Mouse (Mus musculus): ENCODE measurements at regions not wholly inside any gene's neighbourhood (a gene's known extent, or its start where the extent isn't known, plus 50 kb on each side); places are given as distances from the start of the nearest gene placed in this dataset.

DNA sequence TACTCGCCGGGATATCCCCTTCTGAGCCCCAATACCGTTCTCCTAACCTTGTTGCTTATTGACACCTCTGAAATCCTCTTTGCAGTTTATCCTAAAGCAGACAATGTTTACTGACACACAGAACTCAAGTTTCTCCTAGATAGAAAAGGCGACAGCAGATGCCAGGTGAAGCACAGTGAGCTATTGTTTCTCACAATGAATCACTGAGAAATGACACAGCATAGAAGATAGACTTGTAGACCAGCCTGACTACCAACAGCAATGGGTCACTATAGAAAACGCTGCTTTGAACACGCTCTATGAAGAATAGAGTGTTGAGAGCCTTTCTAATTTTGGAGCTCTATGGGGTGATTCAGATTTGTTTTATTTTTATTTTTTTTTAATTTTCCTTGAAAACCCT, 344.9 kb upstream of the Adgrl2 start:
- Histone ChIP-seq H3K36me3 (ENCODE audit: control insufficient read depth, insufficient read depth, low read length) (no peaks in the 10 kb centered on the region), H3K4me3 (ENCODE audit: low read length) (no peak overlapping the region), H3K4me1 (ENCODE audit: control insufficient read depth, insufficient read depth, low read depth, low read length) (no peaks in the 10 kb centered on the region), H3K9me3 (ENCODE audit: control insufficient read depth, low read length) (no peaks in the 10 kb centered on the region), H3K27me3 (replicated peaks; ENCODE audit: control insufficient read depth, insufficient read depth, low read length) (no peaks in the 10 kb centered on the region; the same call in 1 of the 2 replicates), H3K9ac (ENCODE audit: low read depth, low read length) (no peak overlapping the region), H3K27ac (ENCODE audit: low read depth, low read length) (no peak overlapping the region), H3K4me2 (ENCODE audit: low read length) (no peak overlapping the region)
- WGBS: 87% methylated on average over 6 of the region's 6 CpGs
- no peak for ATAC-seq

DNA sequence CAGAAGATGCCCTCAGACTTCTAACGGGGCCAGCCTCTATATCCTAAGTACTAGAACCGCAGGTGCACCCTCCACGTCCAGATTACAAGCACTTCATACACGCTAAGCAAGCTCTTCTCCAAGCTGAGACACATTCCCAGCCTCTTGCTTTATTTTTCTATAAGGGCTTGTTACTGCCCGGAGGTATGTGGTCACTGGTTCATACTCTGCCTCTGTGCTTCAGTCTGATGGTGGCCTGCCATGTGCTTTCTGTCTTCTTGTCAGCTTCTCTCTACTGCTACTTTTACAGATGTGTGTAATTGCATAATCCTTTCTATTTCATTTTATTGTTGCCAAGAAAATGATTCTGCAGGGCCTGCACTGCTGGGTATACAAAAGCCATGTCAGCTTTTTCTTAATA, 343.3 kb upstream of the Adgrl2 start:
- no peak overlapping the region for H3K4me2 ChIP-seq (ENCODE audit: low read length)
- H3K4me1 ChIP-seq (ENCODE audit: control insufficient read depth, insufficient read depth, low read depth, low read length): no peaks in the 10 kb centered on the region
- no peak overlapping the region for H3K27ac ChIP-seq (ENCODE audit: low read depth, low read length)
- no peaks in the 10 kb centered on the region for H3K9me3 ChIP-seq (ENCODE audit: control insufficient read depth, low read length)
- H3K36me3 ChIP-seq (ENCODE audit: control insufficient read depth, insufficient read depth, low read length): no peaks in the 10 kb centered on the region
- no peak for ATAC-seq
- 76% methylated on average over 5 of the region's 5 CpGs for WGBS
- no peak overlapping the region for H3K9ac ChIP-seq (ENCODE audit: low read depth, low read length)
- no peak overlapping the region for H3K4me3 ChIP-seq (ENCODE audit: low read length)
- no peaks in the 10 kb centered on the region; the same call in 1 of the 2 replicates for H3K27me3 ChIP-seq (replicated peaks; ENCODE audit: control insufficient read depth, insufficient read depth, low read length)

DNA sequence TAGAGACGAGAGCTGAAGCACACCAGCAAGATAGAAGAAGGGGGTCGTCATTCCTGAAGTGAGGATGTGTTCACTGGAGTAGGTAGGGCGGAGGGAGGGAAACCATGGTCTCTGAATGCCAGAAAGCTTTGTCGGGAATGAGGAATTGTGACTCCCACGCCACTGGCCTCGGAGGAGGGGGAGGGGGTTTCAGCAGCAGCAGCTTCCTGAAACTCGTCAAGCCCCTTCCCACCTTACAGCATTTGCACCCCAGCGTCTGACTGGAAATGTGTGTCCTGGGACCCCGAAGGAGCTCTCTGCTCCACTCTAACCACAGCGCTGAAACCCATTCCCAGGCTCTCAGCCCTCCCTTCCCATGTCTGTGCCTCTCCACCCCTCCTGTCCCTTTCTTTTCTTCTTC, 342.8 kb upstream of the Adgrl2 start:
- no peak for ATAC-seq
- H3K27me3 ChIP-seq (replicated peaks; ENCODE audit: control insufficient read depth, insufficient read depth, low read length): no peaks in the 10 kb centered on the region; the same call in 1 of the 2 replicates
- H3K36me3 ChIP-seq (ENCODE audit: control insufficient read depth, insufficient read depth, low read length): no peaks in the 10 kb centered on the region
- no peak overlapping the region for H3K27ac ChIP-seq (ENCODE audit: low read depth, low read length)
- no peaks in the 10 kb centered on the region for H3K4me1 ChIP-seq (ENCODE audit: control insufficient read depth, insufficient read depth, low read depth, low read length)
- no peak overlapping the region for H3K4me3 ChIP-seq (ENCODE audit: low read length)
- no peak overlapping the region for H3K9ac ChIP-seq (ENCODE audit: low read depth, low read length)
- 40% methylated on average over 9 of the region's 10 CpGs for WGBS
- no peak overlapping the region for H3K4me2 ChIP-seq (ENCODE audit: low read length)
- no peaks in the 10 kb centered on the region for H3K9me3 ChIP-seq (ENCODE audit: control insufficient read depth, low read length)

DNA sequence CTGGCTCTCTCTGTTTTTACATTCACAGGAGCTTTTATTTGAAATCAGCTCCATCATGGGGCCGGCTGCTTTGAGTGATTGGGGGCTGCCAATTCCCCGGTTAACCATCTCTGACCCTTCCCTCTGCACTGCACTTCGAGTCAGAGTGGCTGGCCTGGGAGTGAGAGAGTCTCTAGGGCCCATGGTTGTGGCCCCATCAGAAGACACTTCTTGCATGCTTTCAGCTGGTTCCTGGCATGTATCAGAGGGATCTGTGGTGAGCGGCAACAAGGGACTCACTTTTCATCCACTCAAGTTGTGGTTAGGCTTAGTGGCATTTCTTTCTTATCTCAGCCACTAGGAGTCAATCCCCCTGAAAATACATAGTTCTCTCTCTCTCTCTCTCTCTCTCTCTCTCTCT, 341.8 kb upstream of the Adgrl2 start:
- Histone ChIP-seq H3K4me1 (ENCODE audit: control insufficient read depth, insufficient read depth, low read depth, low read length) (no peaks in the 10 kb centered on the region), H3K27ac (ENCODE audit: low read depth, low read length) (no peak overlapping the region), H3K9me3 (ENCODE audit: control insufficient read depth, low read length) (no peaks in the 10 kb centered on the region), H3K9ac (ENCODE audit: low read depth, low read length) (no peak overlapping the region), H3K4me2 (ENCODE audit: low read length) (no peak overlapping the region), H3K36me3 (ENCODE audit: control insufficient read depth, insufficient read depth, low read length) (no peaks in the 10 kb centered on the region), H3K4me3 (ENCODE audit: low read length) (no peak overlapping the region), H3K27me3 (replicated peaks; ENCODE audit: control insufficient read depth, insufficient read depth, low read length) (no peaks in the 10 kb centered on the region; the same call in 1 of the 2 replicates)
- WGBS: 28% methylated on average over 4 of the region's 4 CpGs
- no peak for ATAC-seq

DNA sequence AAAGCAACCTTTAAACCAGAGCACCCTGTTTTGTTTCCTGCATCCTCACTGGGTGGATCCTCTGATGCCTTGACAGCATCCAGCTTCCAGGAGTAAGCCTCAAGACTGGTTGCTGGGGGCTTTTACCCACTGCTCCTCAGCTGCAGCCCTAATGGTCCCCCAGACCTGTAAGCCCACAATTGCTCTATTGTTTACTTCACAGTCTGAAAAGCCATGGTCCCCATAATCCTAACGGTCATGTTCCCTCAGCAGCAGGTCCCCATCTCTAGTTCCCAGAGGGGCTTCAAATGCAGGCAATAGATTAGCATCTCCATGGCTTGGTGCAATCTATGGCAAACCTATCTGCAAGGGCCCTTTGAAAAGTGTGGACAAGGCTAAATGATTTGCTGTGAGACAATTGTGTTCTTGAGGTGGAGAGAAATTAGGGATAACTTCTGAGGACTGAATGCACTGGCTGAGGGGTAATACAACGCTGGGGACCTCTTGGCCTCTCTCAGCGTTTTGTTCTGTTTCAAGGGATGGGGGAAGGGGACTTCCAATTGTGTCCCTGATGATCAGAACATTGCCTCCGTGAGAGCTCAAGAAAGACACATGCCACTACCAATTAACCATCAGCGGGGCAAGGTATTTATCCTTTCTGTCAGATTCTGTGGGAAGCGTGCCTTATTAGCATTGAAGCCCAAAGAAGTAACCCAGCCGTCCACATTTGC, 341.1 kb upstream of the Adgrl2 start:
- H3K9me3 ChIP-seq (ENCODE audit: control insufficient read depth, low read length): no peaks in the 10 kb centered on the region
- H3K36me3 ChIP-seq (ENCODE audit: control insufficient read depth, insufficient read depth, low read length): no peaks in the 10 kb centered on the region
- no peak overlapping the region for H3K9ac ChIP-seq (ENCODE audit: low read depth, low read length)
- ATAC-seq: no peak
- no peak overlapping the region for H3K27ac ChIP-seq (ENCODE audit: low read depth, low read length)
- H3K4me2 ChIP-seq (ENCODE audit: low read length): no peak overlapping the region
- WGBS: 17% methylated on average over 7 of the region's 7 CpGs
- H3K4me1 ChIP-seq (ENCODE audit: control insufficient read depth, insufficient read depth, low read depth, low read length): no peaks in the 10 kb centered on the region
- no peak overlapping the region for H3K4me3 ChIP-seq (ENCODE audit: low read length)
- H3K27me3 ChIP-seq (replicated peaks; ENCODE audit: control insufficient read depth, insufficient read depth, low read length): no peaks in the 10 kb centered on the region; the same call in 1 of the 2 replicates

DNA sequence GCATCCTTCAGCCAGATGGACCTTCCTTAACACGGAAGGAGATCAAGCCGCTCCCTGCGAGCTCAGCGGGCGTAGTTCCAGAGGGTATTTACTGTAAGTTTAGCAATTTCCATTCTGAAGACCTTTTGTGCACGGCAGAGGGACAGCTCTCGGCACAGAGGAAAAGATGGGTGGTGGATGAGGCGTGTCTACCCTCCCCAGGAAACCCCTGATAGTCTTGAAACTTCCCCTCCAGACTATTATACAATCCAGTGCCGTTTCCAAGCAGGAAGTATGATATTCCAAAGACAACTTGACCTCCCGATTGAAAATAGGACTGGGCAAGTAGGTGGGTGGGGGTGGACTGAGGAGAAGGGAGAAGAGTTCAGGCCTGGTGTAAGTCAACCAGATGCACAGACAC, 340.4 kb upstream of the Adgrl2 start:
- no peaks in the 10 kb centered on the region for H3K4me1 ChIP-seq (ENCODE audit: control insufficient read depth, insufficient read depth, low read depth, low read length)
- H3K4me2 ChIP-seq (ENCODE audit: low read length): no peak overlapping the region
- H3K4me3 ChIP-seq (ENCODE audit: low read length): no peak overlapping the region
- 77% methylated on average over 10 of the region's 10 CpGs for WGBS
- no peak overlapping the region for H3K9ac ChIP-seq (ENCODE audit: low read depth, low read length)
- H3K9me3 ChIP-seq (ENCODE audit: control insufficient read depth, low read length): no peaks in the 10 kb centered on the region
- H3K27me3 ChIP-seq (replicated peaks; ENCODE audit: control insufficient read depth, insufficient read depth, low read length): no peaks in the 10 kb centered on the region; the same call in 1 of the 2 replicates
- no peak for ATAC-seq
- no peaks in the 10 kb centered on the region for H3K36me3 ChIP-seq (ENCODE audit: control insufficient read depth, insufficient read depth, low read length)
- H3K27ac ChIP-seq (ENCODE audit: low read depth, low read length): no peak overlapping the region

DNA sequence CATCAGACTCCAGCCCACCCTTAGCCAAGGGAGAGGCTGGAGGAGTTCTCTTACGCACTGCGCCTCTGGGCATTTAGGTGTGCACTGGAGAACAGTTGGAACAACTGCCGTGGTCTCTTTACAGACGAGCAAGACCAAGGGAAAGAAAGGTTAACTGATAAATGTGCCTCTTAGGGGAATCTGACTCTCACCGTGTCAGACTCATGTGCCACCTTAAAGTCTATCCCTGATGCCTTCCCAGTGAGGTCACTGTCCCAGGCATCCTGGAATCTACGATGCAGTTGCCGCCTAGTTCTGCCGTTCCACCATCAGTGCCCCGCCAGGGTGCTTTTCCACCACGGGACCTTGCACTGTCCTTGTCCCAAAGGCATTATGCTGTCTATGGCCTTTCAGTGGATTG, 339.7 kb upstream of the Adgrl2 start:
- no peak overlapping the region for H3K27ac ChIP-seq (ENCODE audit: low read depth, low read length)
- WGBS: 90% methylated on average over 10 of the region's 10 CpGs
- no peaks in the 10 kb centered on the region for H3K36me3 ChIP-seq (ENCODE audit: control insufficient read depth, insufficient read depth, low read length)
- H3K9ac ChIP-seq (ENCODE audit: low read depth, low read length): no peak overlapping the region
- no peak overlapping the region for H3K4me3 ChIP-seq (ENCODE audit: low read length)
- H3K4me2 ChIP-seq (ENCODE audit: low read length): no peak overlapping the region
- H3K9me3 ChIP-seq (ENCODE audit: control insufficient read depth, low read length): no peaks in the 10 kb centered on the region
- H3K27me3 ChIP-seq (replicated peaks; ENCODE audit: control insufficient read depth, insufficient read depth, low read length): no peaks in the 10 kb centered on the region
- ATAC-seq: no peak
- no peaks in the 10 kb centered on the region for H3K4me1 ChIP-seq (ENCODE audit: control insufficient read depth, insufficient read depth, low read depth, low read length)

DNA sequence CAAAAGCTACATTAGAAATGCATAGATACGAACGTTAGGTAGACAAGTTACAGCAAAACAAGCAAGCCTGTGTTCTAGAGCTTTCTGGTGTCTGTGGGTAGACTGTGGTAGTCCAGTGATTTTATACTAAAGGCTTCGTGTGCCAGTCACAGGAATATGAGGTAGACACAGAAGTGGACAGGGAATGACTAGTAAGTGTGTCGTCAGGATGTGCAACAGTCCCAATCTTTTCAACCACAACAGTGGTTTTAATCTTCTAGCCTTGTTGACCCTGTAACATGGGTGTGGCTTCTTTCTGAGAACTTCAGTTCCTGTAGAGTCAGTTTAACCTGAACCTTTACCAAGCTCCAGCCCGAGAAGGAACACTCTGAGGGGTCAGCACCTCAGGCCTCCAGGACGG, 339.3 kb upstream of the Adgrl2 start:
- Histone ChIP-seq H3K36me3 (ENCODE audit: control insufficient read depth, insufficient read depth, low read length) (no peaks in the 10 kb centered on the region), H3K4me1 (ENCODE audit: control insufficient read depth, insufficient read depth, low read depth, low read length) (no peaks in the 10 kb centered on the region), H3K9me3 (ENCODE audit: control insufficient read depth, low read length) (no peaks in the 10 kb centered on the region), H3K27me3 (replicated peaks; ENCODE audit: control insufficient read depth, insufficient read depth, low read length) (no peaks in the 10 kb centered on the region), H3K9ac (ENCODE audit: low read depth, low read length) (no peak overlapping the region), H3K27ac (ENCODE audit: low read depth, low read length) (no peak overlapping the region), H3K4me2 (ENCODE audit: low read length) (no peak overlapping the region), H3K4me3 (ENCODE audit: low read length) (no peak overlapping the region)
- ATAC-seq: no peak
- WGBS: 91% methylated on average over 6 of the region's 6 CpGs

DNA sequence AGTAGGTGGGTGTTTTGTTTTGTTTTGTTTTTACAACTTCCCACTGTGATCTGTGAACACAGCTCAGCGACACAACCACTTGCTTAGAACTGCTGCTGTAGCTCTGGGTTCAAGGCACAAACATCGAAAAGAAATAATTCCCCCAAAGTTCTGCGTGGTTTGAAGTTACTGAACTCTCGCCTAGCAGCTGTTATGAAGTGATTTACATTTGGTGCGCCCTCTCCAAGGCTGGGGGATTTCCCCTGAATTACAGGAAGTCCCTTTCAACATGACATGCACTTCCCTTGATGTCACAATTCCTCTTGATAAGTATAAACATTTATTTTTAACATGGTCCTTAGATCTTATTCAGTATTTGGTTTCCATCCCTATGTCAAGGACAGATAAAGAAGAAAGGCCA, 336.3 kb upstream of the Adgrl2 start:
- no peak overlapping the region for H3K4me2 ChIP-seq (ENCODE audit: low read length)
- H3K36me3 ChIP-seq (ENCODE audit: control insufficient read depth, insufficient read depth, low read length): no peaks in the 10 kb centered on the region
- ATAC-seq: no peak
- no peak overlapping the region for H3K27ac ChIP-seq (ENCODE audit: low read depth, low read length)
- H3K27me3 ChIP-seq (replicated peaks; ENCODE audit: control insufficient read depth, insufficient read depth, low read length): no peaks in the 10 kb centered on the region
- H3K9ac ChIP-seq (ENCODE audit: low read depth, low read length): no peak overlapping the region
- no peaks in the 10 kb centered on the region for H3K4me1 ChIP-seq (ENCODE audit: control insufficient read depth, insufficient read depth, low read depth, low read length)
- WGBS: 73% methylated on average over 5 of the region's 5 CpGs
- H3K4me3 ChIP-seq (ENCODE audit: low read length): no peak overlapping the region
- H3K9me3 ChIP-seq (ENCODE audit: control insufficient read depth, low read length): no peaks in the 10 kb centered on the region

DNA sequence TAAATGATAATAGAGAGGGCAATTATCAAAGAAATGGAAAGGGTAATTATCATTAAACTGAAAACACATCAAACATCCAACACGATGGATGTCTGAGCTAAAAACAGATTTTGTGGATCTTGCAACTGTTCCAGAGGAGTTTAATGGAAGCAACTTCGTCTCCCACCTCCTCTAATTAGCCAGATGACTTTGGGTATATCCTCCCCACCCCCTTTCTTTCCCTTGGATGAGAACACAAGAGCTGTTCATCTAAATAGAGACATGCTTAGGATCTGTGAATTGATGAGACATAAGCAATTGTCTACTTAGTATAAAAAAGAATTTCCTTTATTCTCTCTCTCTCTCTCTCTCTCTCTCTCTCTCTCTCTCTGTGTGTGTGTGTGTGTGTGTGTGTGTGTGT, 333.7 kb upstream of the Adgrl2 start:
- H3K9ac ChIP-seq (ENCODE audit: low read depth, low read length): no peak overlapping the region
- H3K27ac ChIP-seq (ENCODE audit: low read depth, low read length): no peak overlapping the region
- no peak overlapping the region for H3K4me3 ChIP-seq (ENCODE audit: low read length)
- 53% methylated on average over 2 of the region's 2 CpGs for WGBS
- H3K27me3 ChIP-seq (replicated peaks; ENCODE audit: control insufficient read depth, insufficient read depth, low read length): no peaks in the 10 kb centered on the region
- H3K9me3 ChIP-seq (ENCODE audit: control insufficient read depth, low read length): no peaks in the 10 kb centered on the region
- H3K36me3 ChIP-seq (ENCODE audit: control insufficient read depth, insufficient read depth, low read length): no peaks in the 10 kb centered on the region
- ATAC-seq: no peak
- no peak overlapping the region for H3K4me2 ChIP-seq (ENCODE audit: low read length)
- H3K4me1 ChIP-seq (ENCODE audit: control insufficient read depth, insufficient read depth, low read depth, low read length): no peaks in the 10 kb centered on the region
